Comparison of ENCODE assay signal across 8 mouse cellular contexts in genomic region chr6:55617922-55618481, GRCm38 (mm10).
DNase-seq lines count a peak whose midpoint lies in the region; ATAC-seq and TF ChIP-seq lines count a peak whose summit lies in the region.

No protein-coding gene starts in this region.

- H3K4me1 ChIP-seq in megakaryocyte, embryonic 14.5 days = no peaks in the 10 kb centered on the region
- H3K4me1 ChIP-seq in intestine, postnatal 0 days (replicated peaks; ENCODE audit: control insufficient read depth, insufficient read depth, low read length) = no peaks in the 10 kb centered on the region

- peak overlapping the region; percentile 39 for H3K4me2 ChIP-seq in intestine, postnatal 0 days (replicated peaks; ENCODE audit: low read depth)

- H3K9me3 ChIP-seq in megakaryocyte, embryonic 14.5 days = no peaks in the 10 kb centered on the region
- H3K9me3 ChIP-seq in intestine, postnatal 0 days (ENCODE audit: control insufficient read depth) = no peaks in the 10 kb centered on the region

- intact Hi-C loops in left cerebral cortex, postnatal 14 days (cut with DNase I) = no loop called here

- peak overlapping the region; percentile 40 for H3K4me3 ChIP-seq in megakaryocyte, embryonic 14.5 days (replicated peaks)
- peak overlapping the region; percentile 13 for H3K4me3 ChIP-seq in intestine, postnatal 0 days (ENCODE audit: low read depth, low read length)

- DNase-seq in cerebellum, postnatal 25 days = peak; percentile 62
- DNase-seq in gastrocnemius, postnatal 10 days = peak; percentile 34
- peak; percentile 72 to 81 for DNase-seq in left cerebral cortex, postnatal 14 days (ENCODE audit: low spot score in 2 of 2)
- DNase-seq in right cerebral cortex, postnatal 25 days = peak; percentile 57
- no peak for DNase-seq in B cell, adult 2 months

- H3K27me3 ChIP-seq in megakaryocyte, embryonic 14.5 days (replicated peaks) = no peaks in the 10 kb centered on the region
- H3K27me3 ChIP-seq in intestine, postnatal 0 days (replicated peaks; ENCODE audit: control insufficient read depth, insufficient read depth, low read length) = no peaks in the 10 kb centered on the region

- H3K36me3 ChIP-seq in megakaryocyte, embryonic 14.5 days (replicated peaks; ENCODE audit: low read length) = no peaks in the 10 kb centered on the region
- no peaks in the 10 kb centered on the region for H3K36me3 ChIP-seq in intestine, postnatal 0 days (ENCODE audit: control insufficient read depth, insufficient read depth)

- 43% methylated on average over 13 of the region's 13 CpGs for WGBS in intestine, postnatal 0 days

- no peak for ATAC-seq in megakaryocyte, adult 5-6 weeks (ENCODE audit: poor library complexity, severe bottlenecking)
- no peak for ATAC-seq in intestine, postnatal 0 days

- TF ChIP-seq CTCF in intestine, postnatal 0 days (IDR thresholded peaks at IDR 0.05; ENCODE audit: low read depth) = no peak

- H3K9ac ChIP-seq in intestine, postnatal 0 days (ENCODE audit: low read depth, low read length) = no peak overlapping the region

- H3K27ac ChIP-seq in intestine, postnatal 0 days (ENCODE audit: low read depth, low read length) = no peak overlapping the region

Comparison
In these comparisons a context has a peak if more than half of its experiments do, and no peak if none do; other contexts are left out.
1. DNase-seq: peak in cerebellum, postnatal 25 days (2 of 2), gastrocnemius, postnatal 10 days (single experiment), left cerebral cortex, postnatal 14 days (2 of 2) and right cerebral cortex, postnatal 25 days (single experiment); none in B cell, adult 2 months (0 of 2).